Comparison of ENCODE assay signal across 8 mouse cellular contexts in genomic region chr2:5519221-5519669, GRCm38 (mm10).
DNase-seq lines count a peak whose midpoint lies in the region; ATAC-seq and TF ChIP-seq lines count a peak whose summit lies in the region.
"Had no signal": no experiment of that assay in that cellular context is flagged by ENCODE, and none has a peak within 500 bp of the region (broad histone marks: within the 10 kb centered on the region; RNA-seq: fewer than 3 reads in every experiment).

No protein-coding gene starts in this region.

- H3K4me2 ChIP-seq in kidney, postnatal 0 days (ENCODE audit: low read length), result no peak overlapping the region
- H3K4me2 ChIP-seq in neural tube, embryonic 15.5 days, result no peak overlapping the region

- H3K9me3 ChIP-seq in kidney, postnatal 0 days (replicated peaks; ENCODE audit: low read length), result no peaks in the 10 kb centered on the region
- H3K9me3 ChIP-seq in neural tube, embryonic 15.5 days (replicated peaks), result no peaks in the 10 kb centered on the region

- no peaks in the 10 kb centered on the region for H3K27me3 ChIP-seq in kidney, postnatal 0 days (ENCODE audit: insufficient read depth, low read length)
- no peaks in the 10 kb centered on the region for H3K27me3 ChIP-seq in neural tube, embryonic 15.5 days (replicated peaks)

- no peak for ATAC-seq in kidney, postnatal 0 days (replicated peaks; ENCODE audit: low FRiP score, low read depth)
- ATAC-seq in neural tube, embryonic 15.5 days (ENCODE audit: low FRiP score), result no peak

- no peak overlapping the region for H3K4me3 ChIP-seq in kidney, postnatal 0 days (replicated peaks; ENCODE audit: low read depth, low read length)
- no peak overlapping the region for H3K4me3 ChIP-seq in neural tube, embryonic 15.5 days (replicated peaks)

- H3K36me3 ChIP-seq in kidney, postnatal 0 days (ENCODE audit: insufficient read depth, low read length), result no peaks in the 10 kb centered on the region
- no peaks in the 10 kb centered on the region for H3K36me3 ChIP-seq in neural tube, embryonic 15.5 days
- H3K36me3 ChIP-seq: G1E had no signal

- H3K4me1 ChIP-seq in kidney, postnatal 0 days (replicated peaks; ENCODE audit: insufficient read depth, low read length), result peaks cover 2% of the 10 kb centered on the region; the same call in 1 of the 2 replicates
- H3K4me1 ChIP-seq in neural tube, embryonic 15.5 days, result peaks cover 3% of the 10 kb centered on the region; the same call in 1 of the 2 replicates

- WGBS in kidney, postnatal 0 days, result 64% methylated on average over 8 of the region's 8 CpGs
- WGBS in neural tube, embryonic 15.5 days, result 60% methylated on average over 8 of the region's 8 CpGs

- intact Hi-C loops in left cerebral cortex, postnatal 14 days (cut with DNase I), result no loop called here

- no peak overlapping the region for H3K9ac ChIP-seq in kidney, postnatal 0 days (ENCODE audit: low read depth, low read length)
- no peak overlapping the region for H3K9ac ChIP-seq in neural tube, embryonic 15.5 days (replicated peaks)

- no peak overlapping the region for H3K27ac ChIP-seq in kidney, postnatal 0 days
- H3K27ac ChIP-seq in neural tube, embryonic 15.5 days (replicated peaks), result no peak overlapping the region

- no peak for TF ChIP-seq CTCF in kidney, postnatal 0 days (IDR thresholded peaks at IDR 0.05; ENCODE audit: low read depth)

- peak; percentile 62 for DNase-seq in kidney, postnatal 0 days (ENCODE audit: low spot score)
- no peak for DNase-seq in kidney, adult 8-10 months
- DNase-seq in adipocyte (ENCODE audit: low spot score), result peak; percentile 21
- DNase-seq in cerebellum, adult 8-10 months, result peak; percentile 34
- DNase-seq in left cerebral cortex, postnatal 14 days (ENCODE audit: low spot score in 2 of 2), result peak; percentile 24 to 37
- DNase-seq in spleen, postnatal 36 days (ENCODE audit: low spot score in 2 of 2), result no peak

Comparison
In these comparisons a context has a peak if more than half of its experiments do, and no peak if none do; other contexts are left out.
1. DNase-seq: peak in kidney, postnatal 0 days (single experiment), adipocyte (single experiment), cerebellum, adult 8-10 months (single experiment) and left cerebral cortex, postnatal 14 days (2 of 2); none in kidney, adult 8-10 months (0 of 2) and spleen, postnatal 36 days (0 of 2).